In genomic region chr10:20285994-20286836, GRCm38 (mm10) we compare ENCODE assay signal across 10 mouse cellular contexts. TPM values are rescaled to one million over a fixed set of nuclear protein-coding genes. Genes with fewer than 3 reads are reported as not detected.
DNase-seq lines count a peak whose midpoint lies in the region; ATAC-seq and TF ChIP-seq lines count a peak whose summit lies in the region.
"Had no signal": no experiment of that assay in that cellular context is flagged by ENCODE, and none has a peak within 500 bp of the region (broad histone marks: within the 10 kb centered on the region; RNA-seq: fewer than 3 reads in every experiment).

No protein-coding gene starts in this region.

- peak overlapping the region; percentile 22; the same call in 1 of the 2 replicates for H3K4me2 ChIP-seq in heart, embryonic 16.5 days (ENCODE audit: low read depth, low read length)
- peak overlapping the region; percentile 38 for H3K4me2 ChIP-seq in midbrain, embryonic 12.5 days (replicated peaks)
- H3K4me2 ChIP-seq: liver, embryonic 15.5 days had no signal

- H3K36me3 ChIP-seq in kidney, adult 2 months (ENCODE audit: control insufficient read depth, insufficient read depth, low read length) = no peaks in the 10 kb centered on the region
- no peaks in the 10 kb centered on the region for H3K36me3 ChIP-seq in heart, embryonic 16.5 days (ENCODE audit: control insufficient read depth, insufficient read depth)
- no peaks in the 10 kb centered on the region for H3K36me3 ChIP-seq in midbrain, embryonic 12.5 days
- H3K36me3 ChIP-seq: liver, embryonic 15.5 days had no signal

- H3K9ac ChIP-seq in heart, embryonic 16.5 days (ENCODE audit: low read length) = 0 out of 2 replicates have a peak overlapping the region, but pooled peaks have one; percentile 5
- peak overlapping the region; percentile 35 for H3K9ac ChIP-seq in midbrain, embryonic 12.5 days (replicated peaks)
- H3K9ac ChIP-seq: liver, embryonic 15.5 days had no signal

- no peak for TF ChIP-seq CTCF in kidney, adult 2 months (conservative IDR thresholded peaks at IDR 0.05; ENCODE audit: insufficient read depth, insufficient read length, low read depth, low read length)

- H3K27me3 ChIP-seq in kidney, adult 2 months (replicated peaks; ENCODE audit: control insufficient read depth, insufficient read depth, low read length) = no peaks in the 10 kb centered on the region
- H3K27me3 ChIP-seq in heart, embryonic 16.5 days (ENCODE audit: control insufficient read depth, insufficient read depth, low read length) = no peaks in the 10 kb centered on the region
- peaks cover 22% of the 10 kb centered on the region for H3K27me3 ChIP-seq in midbrain, embryonic 12.5 days
- H3K27me3 ChIP-seq: liver, embryonic 15.5 days had no signal

- H3K9me3 ChIP-seq in heart, embryonic 16.5 days (replicated peaks; ENCODE audit: control insufficient read depth, low read length) = no peaks in the 10 kb centered on the region
- H3K9me3 ChIP-seq in midbrain, embryonic 12.5 days = no peaks in the 10 kb centered on the region
- H3K9me3 ChIP-seq: liver, embryonic 15.5 days had no signal

- DNase-seq in kidney, adult 2 months = peak; percentile 18
- no peak for DNase-seq in kidney, adult 11 months
- DNase-seq in embryo, embryonic 10 days (ENCODE audit: low spot score) = peak; percentile 56
- DNase-seq in spleen, postnatal 36 days (ENCODE audit: low spot score in 2 of 2) = no peak
- DNase-seq in cerebellum, postnatal 25 days = no peak

- H3K27ac ChIP-seq in kidney, adult 2 months (ENCODE audit: insufficient read depth, low read depth, low read length) = no peak overlapping the region
- H3K27ac ChIP-seq in heart, embryonic 16.5 days (ENCODE audit: low read length) = no peak overlapping the region
- peak overlapping the region; percentile 86 for H3K27ac ChIP-seq in midbrain, embryonic 12.5 days (replicated peaks)
- H3K27ac ChIP-seq: liver, embryonic 15.5 days had no signal

- H3K4me1 ChIP-seq in kidney, adult 2 months (ENCODE audit: control insufficient read depth, insufficient read depth, low read length) = peaks cover 7% of the 10 kb centered on the region; the same call in 1 of the 2 replicates
- peaks cover 18% of the 10 kb centered on the region for H3K4me1 ChIP-seq in heart, embryonic 16.5 days (ENCODE audit: control insufficient read depth, insufficient read depth, low read length)
- H3K4me1 ChIP-seq in midbrain, embryonic 12.5 days = peaks cover 25% of the 10 kb centered on the region

- ATAC-seq in heart, embryonic 16.5 days (replicated peaks; ENCODE audit: extremely low read depth, insufficient read depth, low FRiP score) = no peak; the same call in 1 of the 2 replicates
- ATAC-seq in midbrain, embryonic 12.5 days (ENCODE audit: low FRiP score, low read depth) = peak; percentile 57
- no peak for ATAC-seq in granulocyte monocyte progenitor cell, adult 5-6 weeks (replicated peaks; ENCODE audit: poor library complexity, severe bottlenecking)

- no peak overlapping the region for H3K4me3 ChIP-seq in kidney, adult 2 months (ENCODE audit: insufficient read depth, low read depth, low read length)
- no peak overlapping the region for H3K4me3 ChIP-seq in heart, embryonic 16.5 days (ENCODE audit: low read length)
- no peak overlapping the region for H3K4me3 ChIP-seq in midbrain, embryonic 12.5 days
- H3K4me3 ChIP-seq: erythroblast, embryonic 14.5 days; liver, embryonic 15.5 days had no signal

- no peak for TF ChIP-seq POLR2A in kidney, adult 2 months (IDR thresholded peaks at IDR 0.05; ENCODE audit: low read depth, low read length)

- WGBS in kidney, adult 2 months = 47% methylated on average over 15 of the region's 15 CpGs
- 40% methylated on average over 15 of the region's 15 CpGs for WGBS in heart, embryonic 16.5 days
- WGBS in midbrain, embryonic 12.5 days = 21% methylated on average over 15 of the region's 15 CpGs

RNA-seq across cellular contexts. Expression of gene Bclaf1, which starts 26.1 kb away (rescaled TPM):
- polyA plus RNA-seq in kidney, adult 2 months (2012; rRNA removed) = 11.3 and 13.5 TPM in 2 replicates
- polyA plus RNA-seq in heart, embryonic 16.5 days (2015; fragmentation: Nextera tagmentation; extraction: Ambion mirVana) = 76.5 and 81.8 TPM in 2 replicates
- 170 and 173 TPM in 2 replicates for polyA plus RNA-seq in midbrain, embryonic 12.5 days (2016; fragmentation: Nextera tagmentation; extraction: Ambion mirVana)
- 214 and 221 TPM in 2 replicates for total RNA-seq in granulocyte monocyte progenitor cell, adult 5-6 weeks (2014; fragmentation: Nextera tagmentation)
- 477 and 505 TPM in 2 replicates for total RNA-seq in granulocyte monocyte progenitor cell, adult 5-6 weeks (2017)

Comparison
In these comparisons a context has a peak if more than half of its experiments do, and no peak if none do; other contexts are left out.
1. DNase-seq: peak in kidney, adult 2 months (single experiment) and embryo, embryonic 10 days (single experiment); none in kidney, adult 11 months (single experiment), spleen, postnatal 36 days (0 of 2) and cerebellum, postnatal 25 days (0 of 2).